Mouse (Mus musculus) layer of hippocampus, postnatal 25 days (tissue): ENCODE measurements around the gene Smarca1. TPM values are rescaled to one million over a fixed set of nuclear protein-coding genes. Genes with fewer than 3 reads are reported as not detected.

Source experiments
- DNase-seq, 2 experiments: peaks; one replicate each; pipeline ENCODE4 v3.0.0; 2022; ENCODE audit warnings: mixed read lengths in 2 of 2, low spot score in 1 of 2; ENCODE audit errors: extremely low spot score in 1 of 2
- total RNA-seq, 2 experiments: library from RNA; stranded (reverse); gene quantifications; 2 replicates each; pipeline ENCODE4 v1.2.3; 2021

The Smarca1 gene
- total RNA-seq: 10 to 100 TPM; 33.9 to 37.8 TPM

- no peak for DNase-seq
Measured at GRCm38 (mm10) chrX:47892431-47893024, at the start of gene Smarca1. Smarca1 (minus strand) TSS chrX:47892974.

DNA sequence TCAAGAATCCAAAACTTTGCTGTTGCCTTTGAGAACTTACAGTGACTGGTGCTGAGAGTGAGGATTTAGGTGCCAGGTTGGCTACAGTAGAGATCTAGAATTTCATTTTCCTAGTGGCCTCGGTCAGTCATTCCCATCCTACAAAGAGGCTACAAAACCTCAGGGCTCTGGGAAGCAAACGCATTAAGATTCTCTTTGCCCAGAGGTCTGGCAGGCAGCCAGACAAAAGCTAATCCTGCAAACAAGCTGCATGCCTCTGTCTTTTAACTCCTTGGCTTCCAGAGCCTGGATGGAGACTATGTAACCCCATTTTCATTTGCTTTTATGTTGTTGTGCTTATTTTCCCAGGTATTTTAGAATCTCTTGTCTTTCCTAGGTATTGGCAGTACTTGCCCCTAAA, 45.0 kb upstream of the Smarca1 start:
- peak in 1 of 2 experiments; percentile 10 for DNase-seq

GRCm38 (mm10) chrX:47936885-47937284, 44.1 kb upstream of the Smarca1 start:
- DNase-seq: no peak

- DNase-seq: no peak
Measured at GRCm38 (mm10) chrX:47934352-47934751, 41.6 kb upstream of the Smarca1 start.

GRCm38 (mm10) chrX:47930449-47930848, 37.7 kb upstream of the Smarca1 start:
- DNase-seq: no peak

DNA sequence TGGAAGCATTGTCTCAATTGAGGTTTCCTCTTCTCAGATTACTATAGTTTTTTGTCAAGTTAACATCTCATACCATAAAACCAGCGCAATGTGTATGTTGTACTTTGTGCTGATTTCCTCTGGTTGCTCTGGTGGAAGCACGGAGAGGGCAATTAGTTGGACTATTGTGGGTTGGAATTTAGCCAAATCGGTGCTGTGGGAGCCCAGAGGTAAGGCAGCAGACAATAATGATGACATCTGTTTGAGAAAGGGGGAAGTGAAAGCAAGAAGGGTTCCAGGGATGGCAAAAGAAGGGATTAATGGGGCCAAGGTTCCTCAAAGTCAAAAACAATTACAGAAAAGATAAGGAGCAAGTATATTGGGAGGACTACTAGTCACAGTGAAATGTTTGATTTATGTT, 35.2 kb upstream of the Smarca1 start:
- no peak for DNase-seq

- DNase-seq: no peak
Measured at GRCm38 (mm10) chrX:47920541-47920940, 27.8 kb upstream of the Smarca1 start.

GRCm38 (mm10) chrX:47916831-47917230, 24.1 kb upstream of the Smarca1 start:
- no peak for DNase-seq

GRCm38 (mm10) chrX:47913543-47913938, 20.8 kb upstream of the Smarca1 start:
- DNase-seq: no peak

GRCm38 (mm10) chrX:47912904-47913542, 20.2 kb upstream of the Smarca1 start:
- no peak for DNase-seq

DNA sequence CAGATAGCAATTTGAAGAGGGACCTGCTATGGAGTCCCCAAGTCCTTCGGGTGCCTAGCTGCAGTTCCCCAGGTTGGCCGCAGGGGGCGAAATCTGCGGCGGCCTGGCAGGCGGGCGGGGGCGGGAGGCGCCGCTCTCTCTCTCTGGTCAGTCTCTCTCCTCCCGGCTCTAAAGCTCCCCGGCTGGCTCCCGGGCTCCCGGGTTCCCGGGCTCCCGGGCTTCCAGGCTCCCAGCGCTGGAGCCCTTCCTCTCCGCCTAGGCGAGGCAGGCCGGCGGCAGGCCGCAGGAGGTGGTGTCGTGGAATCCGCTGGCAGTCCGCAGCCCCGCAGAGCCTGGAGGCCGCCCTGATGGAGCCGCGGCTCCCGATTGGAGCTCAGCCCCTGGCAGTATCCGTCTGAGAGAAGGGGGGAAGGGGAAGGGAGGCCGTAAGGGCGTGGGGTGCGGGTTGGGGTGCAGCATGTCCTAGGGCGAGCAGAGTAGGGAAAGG, 19.6 kb upstream of the Smarca1 start, which contains the start of gene Ocrl:
Gene Ocrl (plus strand): TSS at position 82 of the 487 bp plus-strand sequence.
- DNase-seq: peak; percentile 56 to 64

DNA sequence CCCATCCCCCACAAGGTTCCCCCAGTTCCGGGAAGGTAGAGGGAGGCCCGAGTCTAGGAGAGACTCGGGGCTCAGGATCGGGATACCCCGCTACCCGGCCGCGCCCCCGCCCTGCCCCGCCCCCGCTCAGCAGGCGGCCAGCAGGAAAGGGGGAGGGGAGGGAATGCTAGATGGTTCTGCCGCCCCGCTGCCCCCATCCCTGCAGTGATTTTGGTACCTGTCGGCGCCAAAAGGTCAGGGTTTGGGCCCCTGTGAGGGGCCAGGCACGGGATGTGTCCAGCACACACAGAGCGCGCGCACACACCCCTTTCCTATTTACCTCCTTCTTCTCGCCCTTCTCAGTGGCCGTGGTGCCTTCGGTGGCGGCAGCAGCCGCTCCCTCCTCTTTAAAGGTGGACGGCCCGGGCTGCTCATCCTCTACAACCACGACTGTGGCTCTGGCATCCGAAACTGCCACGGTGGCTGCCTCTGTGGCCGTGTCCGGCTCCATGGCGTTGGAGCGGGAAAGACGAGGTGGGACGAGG, 805 bp downstream of the Smarca1 start:
- peak; percentile 6 to 24 for DNase-seq

DNA sequence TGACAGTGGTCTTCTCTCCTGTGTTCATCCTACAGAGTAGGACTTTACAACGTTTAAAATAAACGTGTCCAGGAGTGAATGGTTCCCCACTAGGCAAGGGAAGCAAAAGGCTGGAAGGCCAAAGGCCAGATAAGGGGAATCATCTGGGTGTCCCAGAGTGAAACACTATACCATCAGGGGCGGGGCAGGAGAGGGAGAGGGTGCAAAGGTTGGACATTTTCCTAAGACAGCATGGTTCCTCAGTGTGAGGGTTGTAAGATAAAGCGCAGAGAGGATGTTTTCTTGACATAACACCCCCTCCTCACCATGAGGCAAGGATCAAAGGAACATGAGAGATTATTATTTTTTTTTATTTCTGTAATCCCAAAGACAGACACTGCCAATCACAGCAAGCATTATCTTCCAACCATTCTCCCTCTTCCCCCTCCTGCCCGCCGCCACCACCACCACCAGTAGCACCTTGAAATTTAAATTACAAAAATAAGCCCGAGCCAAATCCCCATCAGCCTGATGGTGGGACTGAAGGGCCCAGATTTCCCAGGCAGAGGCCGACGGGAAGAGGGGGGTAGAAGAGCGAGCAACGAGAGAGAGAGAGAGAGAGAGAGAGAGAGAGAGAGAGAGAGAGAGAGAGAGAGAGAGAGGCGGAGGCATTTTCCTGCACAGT, 1.4 kb downstream of the Smarca1 start:
- DNase-seq: no peak

GRCm38 (mm10) chrX:47887401-47887800, 5.4 kb downstream of the Smarca1 start:
- no peak for DNase-seq

GRCm38 (mm10) chrX:47882813-47883212, 10.0 kb downstream of the Smarca1 start:
- DNase-seq: no peak

GRCm38 (mm10) chrX:47880052-47880451, 12.7 kb downstream of the Smarca1 start:
- no peak for DNase-seq

- DNase-seq: no peak
Measured at GRCm38 (mm10) chrX:47858544-47858943, 34.2 kb downstream of the Smarca1 start.

- no peak for DNase-seq
Measured at GRCm38 (mm10) chrX:47835835-47836195, 57.0 kb downstream of the Smarca1 start.

- DNase-seq: no peak
Measured at GRCm38 (mm10) chrX:47835098-47835834, 57.5 kb downstream of the Smarca1 start.

- DNase-seq: no peak
Measured at GRCm38 (mm10) chrX:47833431-47833830, 59.3 kb downstream of the Smarca1 start.

GRCm38 (mm10) chrX:47820566-47820965, 72.2 kb downstream of the Smarca1 start:
- no peak for DNase-seq
